Mouse (Mus musculus) layer of hippocampus, postnatal 25 days (tissue): ENCODE results near the gene Polr1b. TPM values are rescaled to one million over a fixed set of nuclear protein-coding genes. Genes with fewer than 3 reads are reported as not detected.

ENCODE experiments used
- total RNA-seq, 2 experiments: library from RNA; stranded (reverse); gene quantifications; 2 replicates each; pipeline ENCODE4 v1.2.3; 2021

The Polr1b gene
- total RNA-seq, 2 experiments from 2014 or later: 14.9 to 15.5 TPM

Other genes starting within 250 kb of the Polr1b start
- 1 to 10 TPM in 1 of 2 experiments, under 1 TPM in 1; 0.89 to 1.1 TPM for gene Fbln7, start 238.0 kb upstream of the Polr1b start, total RNA-seq
- gene Zc3h8, start 156.9 kb upstream of the Polr1b start, total RNA-seq: 1 to 10 TPM; 4.6 to 4.7 TPM
- gene Zc3h6, start 133.6 kb upstream of the Polr1b start, total RNA-seq: 10 to 100 TPM; 14.7 to 17.5 TPM
- 1 to 10 TPM; 6.2 to 7.5 TPM for gene Gm10762, start 133.3 kb upstream of the Polr1b start, total RNA-seq
- not detected for gene Vinac1, start 52.8 kb upstream of the Polr1b start, total RNA-seq
- gene Ttl, start 35.1 kb upstream of the Polr1b start, total RNA-seq: 10 to 100 TPM; 32.8 to 35.2 TPM
- 10 to 100 TPM; 12.8 to 13.6 TPM for gene Chchd5, start 28.7 kb downstream of the Polr1b start, total RNA-seq
- 100 to 1,000 TPM in 1 of 2 experiments, 10 to 100 TPM in 1; 97.2 to 112 TPM for gene Slc20a1, start 97.8 kb downstream of the Polr1b start, total RNA-seq
- gene Ckap2l, start 196.2 kb downstream of the Polr1b start, total RNA-seq: 1 to 10 TPM in 1 of 2 experiments, under 1 TPM in 1; 0.81 to 1.1 TPM
- under 1 TPM; 0.61 to 0.69 TPM for gene Il1a, start 209.0 kb downstream of the Polr1b start, total RNA-seq